Mouse (Mus musculus): Measurements from ENCODE around the gene Rbm28. TPM values are rescaled to one million over a fixed set of nuclear protein-coding genes. Genes with fewer than 3 reads are reported as not detected.
"Not testable (repeated sequence)": the region's sequence is repeated elsewhere in the genome, so short reads cannot be mapped to it uniquely, and the experiment has no call there.

Gene Rbm28
- total and polyA plus RNA-seq, 2 experiments from 2014 or later, result 18.0 to 32.8 TPM

GRCm38 (mm10) chr6:29174368-29174767, 9.6 kb upstream of the Rbm28 start:
- H3K27me3 ChIP-seq (ENCODE audit: insufficient read depth, low read length), result peaks cover 10% of the 10 kb centered on the region; the same call in 1 of the 2 replicates
- no peak overlapping the region for H3K4me2 ChIP-seq (ENCODE audit: low read depth)
- no peak for DNase-seq
- no peak overlapping the region for H3K4me3 ChIP-seq (ENCODE audit: low read depth, low read length)
- 29% methylated on average over 7 of the region's 7 CpGs for WGBS
- H3K36me3 ChIP-seq (ENCODE audit: insufficient read depth), result peaks cover 4% of the 10 kb centered on the region; the same call in 1 of the 2 replicates
- no peaks in the 10 kb centered on the region for H3K9me3 ChIP-seq (ENCODE audit: low read length)
- TF ChIP-seq CTCF (IDR thresholded peaks at IDR 0.05; ENCODE audit: low read depth), result no peak
- H3K27ac ChIP-seq (ENCODE audit: low read depth, low read length), result no peak overlapping the region
- H3K4me1 ChIP-seq (ENCODE audit: insufficient read depth), result no peaks in the 10 kb centered on the region
- ATAC-seq, result no peak
- H3K9ac ChIP-seq, result no peak overlapping the region

- peak; percentile 82 for ATAC-seq
- H3K4me2 ChIP-seq (ENCODE audit: low read depth), result peak overlapping the region; percentile 99
- H3K27ac ChIP-seq (ENCODE audit: low read depth, low read length), result 0 out of 2 replicates have a peak overlapping the region, but pooled peaks have one; percentile 15
- under 1% methylated on average over 40 of the region's 40 CpGs for WGBS
- H3K9me3 ChIP-seq (ENCODE audit: low read length), result no peaks in the 10 kb centered on the region
- peak; percentile 88 for TF ChIP-seq CTCF (IDR thresholded peaks at IDR 0.05; ENCODE audit: low read depth)
- DNase-seq, result peak; percentile 86
- H3K4me1 ChIP-seq (ENCODE audit: insufficient read depth), result no peaks in the 10 kb centered on the region
- H3K9ac ChIP-seq, result peak overlapping the region; percentile 66
- peaks cover 4% of the 10 kb centered on the region; the same call in 1 of the 2 replicates for H3K36me3 ChIP-seq (ENCODE audit: insufficient read depth)
- peaks cover 20% of the 10 kb centered on the region; the same call in 1 of the 2 replicates for H3K27me3 ChIP-seq (ENCODE audit: insufficient read depth, low read length)
- H3K4me3 ChIP-seq (ENCODE audit: low read depth, low read length), result peak overlapping the region; percentile 47
Observed at GRCm38 (mm10) chr6:29170952-29171388, 6.2 kb upstream of the Rbm28 start.

DNA sequence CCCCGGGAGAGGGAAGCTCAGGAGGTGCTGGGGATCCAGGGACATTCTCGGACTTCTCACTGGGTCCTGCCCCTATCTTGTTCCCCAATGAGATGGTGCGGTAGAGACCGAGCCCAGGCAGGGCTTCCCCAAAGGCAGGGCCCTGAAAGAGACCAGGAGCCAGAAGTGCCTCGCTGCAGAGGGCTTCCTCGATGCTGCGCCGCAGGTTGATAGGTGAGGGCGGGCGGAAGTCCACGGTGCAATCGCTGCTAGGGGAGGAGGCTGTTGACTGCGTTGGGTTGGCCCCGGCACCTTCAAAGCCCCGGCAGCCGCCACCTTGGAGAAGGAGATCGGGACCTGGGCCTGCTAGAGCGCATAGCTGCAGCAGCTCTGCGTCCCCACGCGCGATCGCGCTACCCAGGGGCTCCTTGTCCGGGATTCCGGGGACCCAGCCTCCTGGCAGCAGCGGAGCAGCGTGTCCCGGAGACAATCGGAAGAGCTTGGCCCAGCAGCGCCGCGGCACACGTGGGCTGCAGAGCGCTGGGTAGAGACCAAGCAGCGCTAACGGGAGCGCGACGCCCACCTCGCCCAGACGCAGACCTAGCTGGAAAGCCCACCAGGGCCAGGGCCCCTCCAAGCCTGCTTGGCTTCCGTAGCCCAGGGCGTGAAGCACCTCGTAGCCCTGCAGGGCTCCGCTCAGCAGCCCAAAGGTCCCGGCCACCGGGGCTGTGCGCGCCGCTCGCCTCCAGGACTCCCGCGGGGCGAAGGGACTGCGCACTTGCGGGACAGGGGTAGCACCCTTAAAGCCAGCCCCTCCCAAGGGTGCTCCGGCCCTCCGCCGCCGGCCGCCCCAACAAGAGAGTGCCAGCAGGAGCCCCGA, 5.5 kb upstream of the Rbm28 start:
- H3K27ac ChIP-seq (ENCODE audit: low read depth, low read length), result 0 out of 2 replicates have a peak overlapping the region, but pooled peaks have one; percentile 15
- DNase-seq, result peak; percentile 64
- no peaks in the 10 kb centered on the region for H3K9me3 ChIP-seq (ENCODE audit: low read length)
- WGBS, result 4% methylated on average over 63 of the region's 63 CpGs
- peak overlapping the region; percentile 47 for H3K4me3 ChIP-seq (ENCODE audit: low read depth, low read length)
- TF ChIP-seq CTCF (IDR thresholded peaks at IDR 0.05; ENCODE audit: low read depth), result no peak
- peak overlapping the region; percentile 66 for H3K9ac ChIP-seq
- H3K4me2 ChIP-seq (ENCODE audit: low read depth), result peak overlapping the region; percentile 99
- no peaks in the 10 kb centered on the region for H3K4me1 ChIP-seq (ENCODE audit: insufficient read depth)
- peaks cover 20% of the 10 kb centered on the region; the same call in 1 of the 2 replicates for H3K27me3 ChIP-seq (ENCODE audit: insufficient read depth, low read length)
- H3K36me3 ChIP-seq (ENCODE audit: insufficient read depth), result peaks cover 1% of the 10 kb centered on the region; the same call in 1 of the 2 replicates
- ATAC-seq, result peak; percentile 58

GRCm38 (mm10) chr6:29169675-29170062, 4.9 kb upstream of the Rbm28 start:
- no peaks in the 10 kb centered on the region for H3K9me3 ChIP-seq (ENCODE audit: low read length)
- DNase-seq, result no peak
- H3K4me1 ChIP-seq (ENCODE audit: insufficient read depth), result no peaks in the 10 kb centered on the region
- H3K36me3 ChIP-seq (ENCODE audit: insufficient read depth), result no peaks in the 10 kb centered on the region; the same call in 1 of the 2 replicates
- H3K4me3 ChIP-seq (ENCODE audit: low read depth, low read length), result peak overlapping the region; percentile 47; the same call in 1 of the 2 replicates
- peaks cover 20% of the 10 kb centered on the region; the same call in 1 of the 2 replicates for H3K27me3 ChIP-seq (ENCODE audit: insufficient read depth, low read length)
- peak overlapping the region; percentile 99 for H3K4me2 ChIP-seq (ENCODE audit: low read depth)
- ATAC-seq, result no peak
- no peak overlapping the region for H3K9ac ChIP-seq
- WGBS, result 10% methylated on average over 12 of the region's 12 CpGs
- no peak overlapping the region for H3K27ac ChIP-seq (ENCODE audit: low read depth, low read length)
- no peak for TF ChIP-seq CTCF (IDR thresholded peaks at IDR 0.05; ENCODE audit: low read depth)

DNA sequence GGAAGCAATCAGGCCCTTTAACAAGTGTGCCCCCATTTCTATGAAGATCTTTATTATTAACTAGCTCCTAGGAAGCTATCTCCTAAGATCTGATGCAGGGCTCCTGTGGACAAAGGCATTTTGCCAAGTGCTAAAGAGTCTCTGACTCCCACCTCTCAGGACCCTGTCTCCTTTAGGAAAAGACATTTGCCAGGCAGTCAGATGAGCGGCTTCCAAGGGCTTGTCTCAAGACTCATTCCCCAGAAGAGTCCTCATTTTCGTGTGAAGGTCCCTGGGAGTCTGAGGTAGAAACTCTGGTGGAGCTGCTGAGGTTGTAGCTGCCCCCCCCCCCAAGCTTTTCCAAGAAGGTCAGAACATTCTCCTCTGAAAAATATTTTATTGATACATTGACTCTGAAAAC, 4.1 kb upstream of the Rbm28 start:
- Histone ChIP-seq H3K4me3 (ENCODE audit: low read depth, low read length) (no peak overlapping the region), H3K4me2 (ENCODE audit: low read depth) (no peak overlapping the region), H3K9ac (no peak overlapping the region), H3K4me1 (ENCODE audit: insufficient read depth) (peaks cover 2% of the 10 kb centered on the region; the same call in 1 of the 2 replicates), H3K9me3 (ENCODE audit: low read length) (no peaks in the 10 kb centered on the region), H3K27me3 (ENCODE audit: insufficient read depth, low read length) (peaks cover 20% of the 10 kb centered on the region; the same call in 1 of the 2 replicates), H3K36me3 (ENCODE audit: insufficient read depth) (no peaks in the 10 kb centered on the region), H3K27ac (ENCODE audit: low read depth, low read length) (no peak overlapping the region)
- ATAC-seq (no peak), DNase-seq (no peak)
- WGBS, result 63% methylated on average over 2 of the region's 2 CpGs
- TF ChIP-seq CTCF (IDR thresholded peaks at IDR 0.05; ENCODE audit: low read depth), result no peak

DNA sequence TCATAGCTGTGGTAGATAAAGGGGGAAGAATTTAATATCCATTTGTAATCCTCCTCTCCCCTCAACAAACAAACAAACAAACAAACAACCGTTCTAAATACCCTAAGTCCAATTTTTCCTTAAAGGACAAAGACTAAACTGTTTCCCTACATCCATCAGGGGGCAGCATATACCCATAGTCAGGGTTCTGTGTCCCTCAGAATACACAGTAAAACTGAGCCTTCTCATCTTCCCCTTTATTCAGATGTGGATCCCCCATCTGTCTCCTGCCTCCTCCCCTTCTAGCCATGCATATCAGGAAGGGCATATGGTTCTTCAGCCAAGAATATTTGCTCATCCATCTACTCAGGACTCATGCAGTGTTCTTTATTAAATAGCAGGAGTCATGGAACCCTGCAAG, 1.4 kb upstream of the Rbm28 start:
- H3K4me1 ChIP-seq (ENCODE audit: insufficient read depth), result peaks cover 8% of the 10 kb centered on the region; the same call in 1 of the 2 replicates
- no peaks in the 10 kb centered on the region for H3K36me3 ChIP-seq (ENCODE audit: insufficient read depth)
- no peak overlapping the region for H3K9ac ChIP-seq
- no peak overlapping the region for H3K4me3 ChIP-seq (ENCODE audit: low read depth, low read length)
- no peaks in the 10 kb centered on the region for H3K9me3 ChIP-seq (ENCODE audit: low read length)
- peak; percentile 86 for TF ChIP-seq CTCF (IDR thresholded peaks at IDR 0.05; ENCODE audit: low read depth)
- H3K27ac ChIP-seq (ENCODE audit: low read depth, low read length), result no peak overlapping the region
- H3K4me2 ChIP-seq (ENCODE audit: low read depth), result no peak overlapping the region
- DNase-seq, result peak; percentile 86
- H3K27me3 ChIP-seq (ENCODE audit: insufficient read depth, low read length), result peaks cover 20% of the 10 kb centered on the region; the same call in 1 of the 2 replicates
- 14% methylated on average over 1 of the region's 1 CpGs for WGBS
- peak; percentile 57 for ATAC-seq

DNA sequence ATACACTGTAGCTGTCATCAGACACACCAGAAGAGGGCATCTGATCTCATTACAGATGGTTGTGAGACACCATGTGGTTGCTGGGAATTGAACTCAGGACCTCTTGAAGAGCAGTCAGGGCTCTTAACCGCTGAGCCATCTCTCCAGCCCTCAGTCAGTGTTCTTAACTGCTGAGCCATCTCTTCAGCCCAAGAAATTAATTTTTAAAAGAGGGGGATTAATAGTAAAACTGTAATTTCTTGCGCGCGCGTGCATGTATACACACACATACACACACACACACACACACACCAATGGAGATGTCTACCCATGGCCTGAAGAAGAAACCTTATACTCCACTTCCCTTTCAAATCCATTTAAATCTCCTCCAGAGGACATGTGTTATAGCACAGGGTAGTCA, 3.5 kb downstream of the Rbm28 start:
- H3K9ac ChIP-seq; H3K27me3 ChIP-seq (ENCODE audit: insufficient read depth, low read length); H3K4me1 ChIP-seq (ENCODE audit: insufficient read depth); H3K4me3 ChIP-seq (ENCODE audit: low read depth, low read length); DNase-seq; H3K27ac ChIP-seq (ENCODE audit: low read depth, low read length); H3K4me2 ChIP-seq (ENCODE audit: low read depth); ATAC-seq; H3K9me3 ChIP-seq (ENCODE audit: low read length): not testable (repeated sequence)
- over 99% methylated on average over 5 of the region's 5 CpGs for WGBS
- H3K36me3 ChIP-seq (ENCODE audit: insufficient read depth), result peaks cover 36% of the 10 kb centered on the region
